Mouse (Mus musculus) small intestine, adult 2 months (tissue): Measurements from ENCODE around the gene Prss38.

ENCODE experiments used
- CTCF ChIP-seq: fragments of 200-500 bp; IDR thresholded peaks from 2 replicates; pipeline ENCODE4 v1.5.1; 2012; ENCODE audit warnings: low read depth, mild to moderate bottlenecking, control low read depth, inconsistent platforms, low read length, moderate library complexity, mixed read lengths; ENCODE audit not compliant: insufficient replicate concordance, insufficient read length; ENCODE audit errors: extremely low read depth
- POLR2A ChIP-seq: fragments of 200-500 bp; IDR thresholded peaks from 2 replicates; pipeline ENCODE4 v1.6.1; 2012; ENCODE audit warnings: low read depth, mild to moderate bottlenecking, control low read depth, inconsistent platforms, low read length, moderate library complexity

GRCm38 (mm10) chr11:59356874-59357289 is 18.6 kb downstream of the Prss38 start:
- TF ChIP-seq CTCF = no peak
- no peak for TF ChIP-seq POLR2A
